Mouse (Mus musculus) left cerebral cortex, postnatal 10 days (tissue): ENCODE data around the gene E2f4. TPM values are rescaled to one million over a fixed set of nuclear protein-coding genes. Genes with fewer than 3 reads are reported as not detected.

ENCODE experiments used
- DNase-seq, 2 experiments: peaks; one replicate each; pipeline ENCODE4 v3.0.0; 2021 to 2022; ENCODE audit warnings: low spot score in 2 of 2, mixed read lengths in 1 of 2; ENCODE audit errors: extremely low spot score in 1 of 2
- intact Hi-C: fragments of 180-260 bp; cut with DNase I; formaldehyde crosslinking; loops from one replicate; pipeline ENCODE4 v1.15.1; 2025
- total RNA-seq, 2 experiments: library from RNA; stranded (reverse); gene quantifications; 2 replicates each; pipeline ENCODE4 v1.2.3; 2021

The E2f4 gene
- total RNA-seq = 10 to 100 TPM; 29.6 to 30.2 TPM

- DNase-seq = peak; percentile 87 to 96
Observed at GRCm38 (mm10) chr8:105297511-105298192, at the start of gene E2f4. Gene E2f4 (plus strand): TSS chr8:105297663.

GRCm38 (mm10) chr8:105251954-105252353 lies 45.5 kb upstream of the E2f4 start:
- DNase-seq = no peak
- intact Hi-C loops = loop anchor here (2.0 kb wide), 1 partner anchor 19 kb away; no protein-coding TSS in a partner anchor

More at GRCm38 (mm10) chr8:105297511-105298192, at the start of gene E2f4:
- intact Hi-C loops = loop anchor here (10.0 kb wide), 1 partner anchor 643 kb away; no protein-coding TSS in a partner anchor

DNA sequence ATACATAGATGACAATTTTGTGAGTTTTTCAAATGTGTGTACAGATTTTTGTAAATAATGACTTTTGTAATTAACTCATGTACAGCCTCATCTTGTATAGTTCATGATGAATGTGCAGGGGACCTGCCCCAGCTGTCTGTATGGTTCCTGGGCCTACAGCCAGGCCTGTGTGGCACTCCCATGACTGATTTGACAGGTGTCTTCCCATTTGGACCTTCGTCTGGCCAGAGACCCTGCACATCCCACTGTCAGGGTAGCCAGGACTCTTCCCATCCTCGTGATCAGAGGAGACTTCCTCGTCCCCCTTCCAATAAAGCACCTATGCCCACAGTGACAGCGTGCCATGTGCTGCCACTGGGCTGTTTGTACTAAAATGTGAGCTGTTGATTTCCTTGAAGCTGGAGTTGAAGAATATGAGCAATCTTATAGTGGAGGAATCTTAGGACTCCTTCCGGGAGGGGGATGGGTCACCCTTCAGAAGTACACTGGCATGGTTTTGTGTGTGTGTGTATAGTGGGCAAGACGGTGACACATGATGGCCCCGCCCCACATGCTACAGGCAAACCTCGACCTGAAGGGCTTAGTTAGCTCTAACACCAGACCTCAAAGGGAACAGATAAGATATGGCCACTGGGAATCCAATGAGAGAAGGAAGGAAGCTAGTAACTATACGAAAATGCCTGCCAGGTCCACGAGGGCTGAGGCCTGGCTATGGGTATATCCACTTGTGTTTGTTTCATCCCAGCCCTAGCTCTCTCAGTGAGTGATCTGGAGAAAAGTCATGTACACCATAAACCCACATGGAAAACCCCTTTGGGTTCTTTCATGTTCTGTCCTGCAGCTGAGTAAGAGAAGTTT lies 44.6 kb upstream of the E2f4 start:
- intact Hi-C loops = no loop called here
- no peak for DNase-seq

DNA sequence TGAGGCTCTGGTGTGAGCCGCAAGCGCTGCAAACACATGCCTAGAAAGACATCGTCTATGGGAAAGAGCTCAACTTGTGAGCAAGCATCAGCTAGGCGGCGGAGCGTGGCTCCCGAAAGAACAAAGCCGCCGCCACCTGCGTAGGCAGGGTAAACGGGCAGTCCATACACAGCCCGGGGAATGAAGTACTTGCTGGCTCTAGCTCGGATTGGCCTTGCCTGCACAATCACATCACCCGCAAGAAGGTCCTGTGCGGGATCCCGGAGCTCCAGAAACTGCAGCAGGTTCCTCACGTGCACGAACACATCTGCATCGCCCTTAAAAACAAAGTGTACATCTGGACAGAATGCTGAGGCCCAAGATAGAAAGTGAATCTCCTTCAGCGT lies 43.7 kb upstream of the E2f4 start:
- DNase-seq = no peak
- intact Hi-C loops = no loop called here

GRCm38 (mm10) chr8:105254152-105254965 lies 43.1 kb upstream of the E2f4 start:
- DNase-seq = peak; percentile 77 to 95
- intact Hi-C loops = no loop called here

DNA sequence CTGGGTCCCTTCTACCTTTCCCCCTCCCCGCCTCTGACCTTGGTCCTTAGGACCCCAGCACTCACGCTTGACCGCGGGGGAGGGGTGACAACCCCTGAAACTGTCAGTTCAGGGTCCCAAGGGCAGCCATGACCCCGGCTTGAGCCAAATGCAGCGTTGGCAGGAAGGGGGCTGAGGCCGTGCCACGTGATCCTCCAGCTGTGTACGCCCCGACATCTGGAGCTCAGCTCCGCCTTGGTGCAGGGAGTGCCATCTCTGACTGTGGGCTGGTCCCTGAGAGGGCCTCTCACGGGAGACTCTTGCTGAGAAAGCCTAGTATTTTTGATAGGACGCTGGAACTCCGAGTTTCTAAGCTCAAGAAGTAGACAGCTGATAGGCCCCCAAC lies 42.5 kb upstream of the E2f4 start, which contains the start of gene B3gnt9:
Gene B3gnt9 (minus strand): TSS at position 188 of the 385 bp plus-strand sequence.
- intact Hi-C loops = no loop called here
- peak in 1 of 2 experiments; percentile 76 for DNase-seq

DNA sequence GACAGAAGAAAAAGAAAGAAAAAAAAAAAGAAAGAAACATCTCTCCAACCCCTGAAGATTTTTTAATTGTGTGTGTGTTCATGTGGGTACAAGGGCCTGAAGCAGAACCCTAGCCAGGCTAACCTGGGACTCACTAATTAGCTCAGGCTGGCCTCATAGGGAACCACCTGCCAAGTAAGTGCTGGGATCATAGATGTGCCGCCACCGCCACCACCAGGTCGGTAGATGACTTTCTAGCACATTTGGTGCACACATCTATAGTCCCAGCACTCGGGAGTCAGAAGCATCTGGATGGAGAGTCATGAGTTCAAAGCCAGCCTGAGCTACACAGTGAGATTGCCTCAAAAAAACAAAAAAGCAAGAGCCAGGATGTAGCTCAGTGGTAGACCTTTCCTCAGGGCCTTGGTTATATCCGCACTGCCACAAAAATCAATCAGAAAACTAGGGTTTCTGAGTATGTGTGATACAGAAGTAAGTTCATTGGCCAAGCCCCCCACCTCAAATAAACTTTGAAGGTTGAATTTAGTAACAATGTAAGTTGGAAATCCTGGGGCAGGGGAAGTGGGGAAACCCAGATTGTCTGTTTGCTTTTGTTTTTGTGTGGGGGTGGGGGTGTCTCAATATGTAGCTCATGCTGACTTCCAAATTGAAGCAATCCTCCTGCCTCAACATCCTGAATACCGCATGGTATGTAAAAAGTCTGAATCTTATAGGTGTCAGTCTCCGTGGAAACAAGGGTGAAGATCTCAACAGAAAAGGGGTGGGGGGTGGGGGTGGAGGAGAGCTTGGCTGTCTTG lies 39.9 kb upstream of the E2f4 start:
- DNase-seq = no peak
- intact Hi-C loops = no loop called here

DNA sequence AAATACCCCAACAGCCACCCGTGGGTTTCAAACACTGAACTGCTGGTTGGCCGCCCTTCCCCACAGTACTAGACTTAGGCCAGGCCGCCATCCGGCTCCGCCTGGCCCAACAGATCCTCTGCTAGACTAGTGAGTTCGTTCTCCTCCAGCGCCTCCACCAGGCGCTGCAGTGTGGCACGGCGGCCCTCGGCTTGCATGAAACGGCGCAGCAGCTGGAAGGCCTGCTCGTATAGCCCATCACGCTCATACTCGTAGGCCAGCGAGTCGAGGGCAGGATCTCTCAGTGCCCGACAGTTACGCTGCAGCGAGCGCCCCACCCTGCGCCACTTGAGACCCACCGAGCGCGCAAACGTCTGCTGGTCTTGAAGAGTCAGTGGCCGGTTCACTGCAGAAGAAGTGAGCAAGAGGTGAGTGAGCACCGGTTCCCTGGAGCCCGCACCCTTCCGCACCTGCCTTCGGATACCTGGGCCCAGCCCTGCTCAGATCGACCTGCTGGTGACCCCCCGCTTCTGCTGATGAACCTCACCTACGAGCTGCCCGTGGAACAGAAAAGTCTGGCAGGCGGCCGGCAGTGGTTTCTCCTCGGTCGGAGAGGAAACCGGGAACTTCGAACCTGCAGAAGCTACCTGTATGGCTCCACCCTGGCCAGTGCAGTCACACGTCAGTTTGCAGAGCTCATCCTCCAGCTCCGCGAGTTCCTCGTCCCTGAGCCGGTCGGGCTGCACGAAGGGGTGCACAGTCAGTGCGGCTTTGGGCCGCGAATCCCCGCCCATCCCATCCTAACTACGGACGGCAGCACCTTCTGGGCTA lies 38.3 kb upstream of the E2f4 start:
- DNase-seq = peak in 1 of 2 experiments; percentile 48
- intact Hi-C loops = no loop called here

GRCm38 (mm10) chr8:105259721-105260320 lies 37.6 kb upstream of the E2f4 start:
- intact Hi-C loops = no loop called here
- DNase-seq = peak in 1 of 2 experiments; percentile 84

DNA sequence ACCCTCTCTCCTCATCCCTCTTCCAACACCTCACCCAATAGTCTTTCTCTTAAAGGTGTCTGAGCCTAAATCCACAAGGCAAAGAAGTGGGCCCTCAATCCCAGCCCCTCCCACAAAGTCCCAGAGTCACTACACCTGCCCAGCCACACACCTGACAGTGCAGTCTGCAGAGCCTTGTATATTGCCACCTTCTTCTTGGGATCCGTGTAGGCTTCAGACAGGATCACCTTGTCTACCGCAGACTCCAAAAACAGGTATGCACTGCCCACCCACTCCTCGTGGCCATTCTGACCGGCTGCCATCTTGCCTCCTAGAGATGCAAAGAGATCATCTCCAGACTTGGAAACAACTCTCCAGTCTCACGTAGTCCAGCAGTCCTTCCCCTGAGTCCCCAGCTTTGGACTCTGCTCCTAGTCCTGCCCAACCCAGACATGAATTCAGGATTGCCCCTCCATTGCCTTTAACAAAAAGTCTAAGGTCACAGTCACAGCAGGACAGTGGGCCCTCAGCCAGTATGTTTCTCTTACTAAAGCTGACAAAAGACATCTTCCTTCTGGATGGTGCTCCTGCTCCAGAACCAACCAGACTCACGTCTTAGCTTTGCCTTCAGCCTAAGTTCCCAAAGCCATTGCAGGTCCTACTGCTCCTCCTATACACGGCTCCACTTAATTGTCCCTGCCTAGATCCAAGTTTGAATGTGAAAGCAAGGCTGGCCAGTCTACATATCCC lies 36.9 kb upstream of the E2f4 start:
- intact Hi-C loops = no loop called here
- DNase-seq = no peak

- intact Hi-C loops = no loop called here
- DNase-seq = no peak
Observed at GRCm38 (mm10) chr8:105261326-105261980, 36.0 kb upstream of the E2f4 start.

- intact Hi-C loops = no loop called here
- no peak for DNase-seq
Observed at GRCm38 (mm10) chr8:105263244-105263912, 34.1 kb upstream of the E2f4 start.

DNA sequence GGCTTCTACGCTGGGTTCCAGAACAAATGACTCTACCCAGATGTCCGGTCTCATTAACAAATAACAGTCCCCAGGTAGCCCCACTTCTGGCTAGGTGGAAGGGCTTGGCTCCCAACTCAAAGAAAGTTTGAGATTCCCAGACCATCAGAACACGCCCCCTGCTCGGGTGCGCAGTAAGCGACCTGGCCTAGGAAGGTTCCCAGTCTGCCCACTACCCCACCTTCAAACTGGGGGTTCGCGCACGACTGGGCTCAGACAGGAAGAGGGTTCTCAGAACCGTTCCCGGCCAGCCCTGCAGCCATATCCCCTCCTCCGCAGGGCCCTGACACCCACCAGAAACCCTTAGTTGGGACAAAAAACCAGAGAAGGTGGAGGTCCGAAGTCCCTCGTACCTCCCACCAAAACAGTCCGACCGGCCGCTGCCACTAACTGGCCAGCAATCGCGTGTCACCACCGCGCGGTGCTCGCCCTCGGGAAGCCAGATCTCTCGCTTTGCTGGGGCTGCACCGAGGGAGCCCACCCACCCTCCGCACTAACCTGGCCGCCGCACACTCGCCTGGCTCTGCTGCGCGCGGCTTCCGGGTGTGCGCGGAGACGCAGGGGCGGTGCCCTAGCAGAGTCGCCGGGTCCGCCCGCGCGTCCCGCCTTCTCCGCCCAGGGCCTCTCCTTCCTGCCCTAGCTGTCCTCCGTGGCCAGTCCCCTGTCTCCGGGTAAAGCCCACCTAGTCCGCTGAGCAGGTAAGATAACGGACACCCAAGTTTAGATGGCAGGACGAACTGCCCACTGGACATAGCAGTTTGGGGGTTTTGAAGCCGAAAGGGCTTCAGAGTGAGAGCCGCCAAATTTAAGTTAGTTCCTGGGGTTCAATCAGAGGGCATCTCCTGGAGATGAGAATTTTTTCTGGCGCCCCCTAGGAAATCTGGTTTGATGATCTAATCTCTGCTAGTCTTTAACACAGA lies 33.2 kb upstream of the E2f4 start, which contains the start of the genes Tradd and Fbxl8:
Gene Tradd (minus strand): TSS at position 586 of the 959 bp plus-strand sequence.
Gene Fbxl8 (plus strand): TSS at position 625 of the 959 bp plus-strand sequence.
- peak in 1 of 2 experiments; percentile 79 for DNase-seq
- intact Hi-C loops = no loop called here

DNA sequence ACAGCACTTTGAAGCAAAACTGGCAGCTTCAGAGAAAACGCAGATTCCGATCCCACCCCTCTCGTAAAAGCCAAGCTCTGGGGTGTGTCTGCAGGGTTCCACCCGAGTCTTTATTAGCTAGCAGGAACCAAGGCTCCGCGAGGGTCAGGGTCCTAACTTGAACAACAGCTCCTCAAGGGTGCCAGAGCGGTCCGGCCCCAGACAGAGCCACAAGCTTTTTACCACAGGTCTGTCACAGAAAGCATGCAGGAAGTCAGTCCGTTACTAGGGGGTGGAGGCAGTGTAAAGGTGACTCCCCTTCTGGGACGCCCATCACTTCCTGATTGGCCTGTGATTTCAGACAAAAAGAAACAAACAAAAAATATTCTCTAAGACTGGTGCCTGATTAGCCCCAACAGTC lies 32.3 kb upstream of the E2f4 start:
- intact Hi-C loops = no loop called here
- DNase-seq = no peak
